Mouse (Mus musculus) left cerebral cortex, postnatal 25 days (tissue): ENCODE measurements at regions not wholly inside any gene's neighbourhood (a gene's known extent, or its start where the extent isn't known, plus 50 kb on each side); places are given as distances from the start of the nearest gene placed in this dataset.
A peak's percentile ranks its signal among the peaks of the same experiment; 100 is the strongest.

Source experiments
- DNase-seq, 2 experiments: peaks; one replicate each; pipeline ENCODE4 v3.0.0; 2022; ENCODE audit warnings: low spot score in 2 of 2, mixed read lengths in 1 of 2
- intact Hi-C: fragments of 180-260 bp; cut with DNase I; formaldehyde crosslinking; loops from one replicate; pipeline ENCODE4 v1.15.1; 2025

GRCm38 (mm10) chr12:13106931-13107330, 142.1 kb downstream of the Ddx1 start:
- intact Hi-C loops = no loop called here
- peak in 1 of 2 experiments; percentile 69 for DNase-seq

GRCm38 (mm10) chr12:13100505-13101354, 148.3 kb downstream of the Ddx1 start:
- intact Hi-C loops = no loop called here
- no peak for DNase-seq

- DNase-seq = peak; percentile 49 to 53
- intact Hi-C loops = no loop called here
These were observed 152.6 kb upstream of the Mycn start for GRCm38 (mm10) chr12:13094111-13094851.

- intact Hi-C loops = no loop called here
- DNase-seq = no peak
These were observed 144.2 kb upstream of the Mycn start for GRCm38 (mm10) chr12:13085951-13086350.

- intact Hi-C loops = no loop called here
- DNase-seq = no peak
These were observed 143.8 kb upstream of the Mycn start for GRCm38 (mm10) chr12:13085484-13085883.

- no peak for DNase-seq
- intact Hi-C loops = loop anchor here (5.0 kb wide), 1 partner anchor 129 kb away; no protein-coding TSS in a partner anchor
These were observed 141.8 kb upstream of the Mycn start for GRCm38 (mm10) chr12:13083337-13084054.

- intact Hi-C loops = loop anchor here (5.0 kb wide), 1 partner anchor 132 kb away; no protein-coding TSS in a partner anchor
- DNase-seq = no peak
These were observed 139.1 kb upstream of the Mycn start for GRCm38 (mm10) chr12:13080791-13081190.

- intact Hi-C loops = loop anchor here (5.0 kb wide), 1 partner anchor 132 kb away; no protein-coding TSS in a partner anchor
- peak; percentile 27 to 64 for DNase-seq
These were observed 138.1 kb upstream of the Mycn start for GRCm38 (mm10) chr12:13079832-13080231.

- intact Hi-C loops = no loop called here
- DNase-seq = no peak
These were observed 136.0 kb upstream of the Mycn start for GRCm38 (mm10) chr12:13077689-13078088.

GRCm38 (mm10) chr12:13076699-13077287, 135.1 kb upstream of the Mycn start:
- intact Hi-C loops = no loop called here
- no peak for DNase-seq

- intact Hi-C loops = no loop called here
- DNase-seq = no peak
These were observed 131.6 kb upstream of the Mycn start for GRCm38 (mm10) chr12:13073126-13073886.

- intact Hi-C loops = no loop called here
These were observed 125.6 kb upstream of the Mycn start for GRCm38 (mm10) chr12:13067295-13067694.

GRCm38 (mm10) chr12:13066604-13067181, 125.0 kb upstream of the Mycn start:
- intact Hi-C loops = no loop called here
- DNase-seq = no peak

More at GRCm38 (mm10) chr12:13067295-13067694, 125.6 kb upstream of the Mycn start:
- DNase-seq = no peak

GRCm38 (mm10) chr12:13059473-13059872, 117.8 kb upstream of the Mycn start:
- intact Hi-C loops = no loop called here
- no peak for DNase-seq

- intact Hi-C loops = no loop called here
- peak; percentile 31 to 61 for DNase-seq
These were observed 114.5 kb upstream of the Mycn start for GRCm38 (mm10) chr12:13056246-13056645.

- peak; percentile 27 to 52 for DNase-seq
- intact Hi-C loops = loop anchor here (5.0 kb wide), 1 partner anchor 158 kb away; no protein-coding TSS in a partner anchor
These were observed 112.9 kb upstream of the Mycn start for GRCm38 (mm10) chr12:13054611-13055010.

GRCm38 (mm10) chr12:13053746-13054145, 112.0 kb upstream of the Mycn start:
- intact Hi-C loops = loop anchor here (5.0 kb wide), 1 partner anchor 159 kb away; no protein-coding TSS in a partner anchor
- peak; percentile 20 to 74 for DNase-seq
